Mouse (Mus musculus): Measurements from ENCODE around the gene Clybl. TPM values are rescaled to one million over a fixed set of nuclear protein-coding genes. Genes with fewer than 3 reads are reported as not detected.

Clybl gene
- polyA plus RNA-seq, 1 experiment: 5.4 TPM

DNA sequence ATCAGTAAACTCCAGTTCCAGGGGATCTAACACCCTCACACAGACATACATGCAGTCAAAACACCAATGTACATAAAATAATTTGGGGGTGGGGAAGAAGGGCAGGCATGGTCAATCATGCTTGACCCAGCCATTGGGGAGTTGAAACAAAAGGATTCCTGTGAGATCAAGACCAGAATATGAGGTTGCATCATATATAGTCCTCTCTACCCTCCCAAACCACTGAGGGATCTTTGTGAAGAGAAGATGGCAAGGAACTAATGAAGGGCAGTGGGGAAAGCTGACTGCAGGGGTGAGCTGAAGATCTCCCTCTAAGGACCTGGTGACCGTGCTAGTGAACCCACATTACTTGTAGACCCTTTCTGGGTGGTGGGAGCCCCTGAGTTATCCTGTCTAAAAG lies 20.6 kb upstream of the Clybl start:
- no peak overlapping the region for H3K27ac ChIP-seq (ENCODE audit: control insufficient read depth, insufficient read depth, low read depth, low read length, poor library complexity)
- 81% methylated on average over 1 of the region's 1 CpGs for WGBS
- TF ChIP-seq POLR2A (IDR thresholded peaks at IDR 0.05; ENCODE audit: borderline replicate concordance, control insufficient read depth, low read depth, low read length) (no peak), CTCF (IDR thresholded peaks at IDR 0.05; ENCODE audit: control insufficient read depth, insufficient read depth, low read length) (no peak)

DNA sequence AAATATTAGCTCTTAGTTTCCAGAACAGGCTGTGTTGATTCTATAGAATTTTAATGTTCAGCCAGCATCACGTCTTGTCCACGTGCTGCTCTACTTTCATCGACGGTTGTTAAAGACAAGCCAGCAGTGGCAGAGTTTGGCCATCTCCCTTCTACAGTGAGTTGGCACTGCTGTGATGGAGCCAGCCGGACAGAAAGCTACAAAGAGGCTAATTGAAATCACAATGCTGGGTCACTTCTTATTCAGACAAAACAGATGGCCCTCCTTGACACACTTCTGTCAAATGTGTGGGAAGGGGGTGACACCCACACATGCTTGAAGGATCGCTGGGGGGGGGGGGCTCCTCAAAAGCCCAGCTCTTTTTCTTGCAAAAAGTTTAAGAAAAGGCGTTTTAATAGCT lies 12.6 kb upstream of the Clybl start:
- no peaks in the 10 kb centered on the region for H3K4me1 ChIP-seq (ENCODE audit: control insufficient read depth, insufficient read depth, low read length)
- TF ChIP-seq POLR2A (IDR thresholded peaks at IDR 0.05; ENCODE audit: borderline replicate concordance, control insufficient read depth, low read depth, low read length): no peak
- no peak for TF ChIP-seq CTCF (IDR thresholded peaks at IDR 0.05; ENCODE audit: control insufficient read depth, insufficient read depth, low read length)
- H3K27ac ChIP-seq (ENCODE audit: control insufficient read depth, insufficient read depth, low read depth, low read length, poor library complexity): no peak overlapping the region
- H3K4me3 ChIP-seq (replicated peaks; ENCODE audit: control insufficient read depth, low read depth, low read length): no peak overlapping the region
- WGBS: 88% methylated on average over 7 of the region's 7 CpGs

More for the DNA sequence above, 20.6 kb upstream of the Clybl start:
- no peak overlapping the region for H3K4me3 ChIP-seq (replicated peaks; ENCODE audit: control insufficient read depth, low read depth, low read length)
- peaks cover 1% of the 10 kb centered on the region; the same call in 1 of the 2 replicates for H3K4me1 ChIP-seq (ENCODE audit: control insufficient read depth, insufficient read depth, low read length)

- 78% methylated on average over 7 of the region's 7 CpGs for WGBS
- no peak overlapping the region for H3K4me3 ChIP-seq (replicated peaks; ENCODE audit: control insufficient read depth, low read depth, low read length)
- H3K27ac ChIP-seq (ENCODE audit: control insufficient read depth, insufficient read depth, low read depth, low read length, poor library complexity): no peak overlapping the region
- TF ChIP-seq CTCF (IDR thresholded peaks at IDR 0.05; ENCODE audit: control insufficient read depth, insufficient read depth, low read length) (no peak), POLR2A (IDR thresholded peaks at IDR 0.05; ENCODE audit: borderline replicate concordance, control insufficient read depth, low read depth, low read length) (no peak)
- H3K4me1 ChIP-seq (ENCODE audit: control insufficient read depth, insufficient read depth, low read length): no peaks in the 10 kb centered on the region
Measured at GRCm38 (mm10) chr14:122170202-122170781, 11.2 kb upstream of the Clybl start.

DNA sequence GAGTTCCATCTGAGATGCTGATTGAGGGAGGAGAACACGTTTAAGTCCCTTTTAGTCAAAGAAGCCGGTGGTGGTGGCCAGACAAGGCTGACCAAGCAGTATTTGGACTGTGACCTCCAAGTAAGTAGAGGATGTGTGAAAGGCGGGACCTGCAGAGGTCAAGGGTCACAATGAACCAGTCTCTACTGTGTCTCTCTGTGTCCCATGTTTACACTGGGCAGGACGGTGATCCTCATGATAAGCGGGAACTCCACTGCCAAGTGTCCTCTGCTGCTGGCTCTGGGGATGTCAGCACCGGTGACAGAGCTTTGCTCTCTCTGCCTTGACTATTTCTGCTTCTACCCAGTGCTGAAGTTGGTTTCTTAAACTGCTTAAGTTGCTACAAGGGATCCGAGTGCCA lies 10.5 kb upstream of the Clybl start:
- Histone ChIP-seq H3K4me3 (replicated peaks; ENCODE audit: control insufficient read depth, low read depth, low read length) (no peak overlapping the region), H3K27ac (ENCODE audit: control insufficient read depth, insufficient read depth, low read depth, low read length, poor library complexity) (no peak overlapping the region), H3K4me1 (ENCODE audit: control insufficient read depth, insufficient read depth, low read length) (no peaks in the 10 kb centered on the region)
- WGBS: 83% methylated on average over 7 of the region's 7 CpGs
- no peak for TF ChIP-seq CTCF (IDR thresholded peaks at IDR 0.05; ENCODE audit: control insufficient read depth, insufficient read depth, low read length)

- H3K27ac ChIP-seq (ENCODE audit: control insufficient read depth, insufficient read depth, low read depth, low read length, poor library complexity): no peak overlapping the region
- TF ChIP-seq CTCF (IDR thresholded peaks at IDR 0.05; ENCODE audit: control insufficient read depth, insufficient read depth, low read length) (no peak), POLR2A (IDR thresholded peaks at IDR 0.05; ENCODE audit: borderline replicate concordance, control insufficient read depth, low read depth, low read length) (no peak)
- 75% methylated on average over 14 of the region's 14 CpGs for WGBS
- no peaks in the 10 kb centered on the region; the same call in 1 of the 2 replicates for H3K4me1 ChIP-seq (ENCODE audit: control insufficient read depth, insufficient read depth, low read length)
- no peak overlapping the region for H3K4me3 ChIP-seq (replicated peaks; ENCODE audit: control insufficient read depth, low read depth, low read length)
Measured at GRCm38 (mm10) chr14:122176263-122176798, 5.2 kb upstream of the Clybl start.

GRCm38 (mm10) chr14:122179262-122179661 lies 2.2 kb upstream of the Clybl start:
- no peak overlapping the region for H3K27ac ChIP-seq (ENCODE audit: control insufficient read depth, insufficient read depth, low read depth, low read length, poor library complexity)
- H3K4me1 ChIP-seq (ENCODE audit: control insufficient read depth, insufficient read depth, low read length): no peaks in the 10 kb centered on the region; the same call in 1 of the 2 replicates
- no peak overlapping the region for H3K4me3 ChIP-seq (replicated peaks; ENCODE audit: control insufficient read depth, low read depth, low read length)
- WGBS: 83% methylated on average over 16 of the region's 16 CpGs
- TF ChIP-seq POLR2A (IDR thresholded peaks at IDR 0.05; ENCODE audit: borderline replicate concordance, control insufficient read depth, low read depth, low read length): no peak
- no peak for TF ChIP-seq CTCF (IDR thresholded peaks at IDR 0.05; ENCODE audit: control insufficient read depth, insufficient read depth, low read length)

DNA sequence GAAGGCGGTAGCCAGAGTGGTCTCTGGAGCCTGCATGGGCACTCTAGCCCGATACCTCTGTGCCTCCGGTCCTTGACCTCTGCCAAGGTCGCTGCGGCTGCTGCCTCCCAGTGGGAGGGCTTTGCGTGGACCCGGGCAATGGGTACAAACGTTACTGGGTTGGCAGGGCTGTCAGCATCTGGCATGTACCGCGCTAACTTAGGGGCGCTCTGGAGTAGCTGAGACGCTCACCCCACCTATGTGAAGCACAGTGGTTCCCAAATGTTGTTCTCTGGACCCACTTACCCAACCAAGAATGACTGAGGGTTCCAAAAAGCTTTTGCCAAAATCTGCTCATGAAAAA lies 282 bp downstream of the Clybl start:
- WGBS: under 1% methylated on average over 12 of the region's 12 CpGs
- Histone ChIP-seq H3K4me3 (replicated peaks; ENCODE audit: control insufficient read depth, low read depth, low read length) (peak overlapping the region; percentile 98), H3K27ac (ENCODE audit: control insufficient read depth, insufficient read depth, low read depth, low read length, poor library complexity) (peak overlapping the region; percentile 81), H3K4me1 (ENCODE audit: control insufficient read depth, insufficient read depth, low read length) (no peaks in the 10 kb centered on the region; the same call in 1 of the 2 replicates)
- TF ChIP-seq CTCF (IDR thresholded peaks at IDR 0.05; ENCODE audit: control insufficient read depth, insufficient read depth, low read length) (no peak), POLR2A (IDR thresholded peaks at IDR 0.05; ENCODE audit: borderline replicate concordance, control insufficient read depth, low read depth, low read length) (no peak)

DNA sequence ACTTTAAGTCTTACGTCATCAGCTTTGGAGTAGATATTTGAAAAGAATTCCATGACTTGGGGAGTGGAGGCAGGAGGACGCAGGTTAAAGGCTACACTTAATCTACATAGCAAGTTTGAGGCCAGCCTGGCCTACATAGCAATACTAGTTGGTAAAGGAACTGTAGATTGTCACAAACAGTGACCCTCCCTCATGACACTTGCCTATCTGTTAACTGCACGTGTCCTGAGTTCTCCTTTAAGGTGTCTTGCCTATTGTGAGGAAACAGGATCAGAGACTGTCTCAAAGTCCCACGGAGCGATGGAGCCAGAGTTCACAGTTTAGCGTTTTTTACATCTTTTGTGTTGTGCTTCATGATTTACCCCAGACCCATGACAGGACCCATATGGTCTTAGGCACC lies 716 bp downstream of the Clybl start:
- TF ChIP-seq POLR2A (IDR thresholded peaks at IDR 0.05; ENCODE audit: borderline replicate concordance, control insufficient read depth, low read depth, low read length) (no peak), CTCF (IDR thresholded peaks at IDR 0.05; ENCODE audit: control insufficient read depth, insufficient read depth, low read length) (no peak)
- no peaks in the 10 kb centered on the region; the same call in 1 of the 2 replicates for H3K4me1 ChIP-seq (ENCODE audit: control insufficient read depth, insufficient read depth, low read length)
- no peak overlapping the region for H3K4me3 ChIP-seq (replicated peaks; ENCODE audit: control insufficient read depth, low read depth, low read length)

DNA sequence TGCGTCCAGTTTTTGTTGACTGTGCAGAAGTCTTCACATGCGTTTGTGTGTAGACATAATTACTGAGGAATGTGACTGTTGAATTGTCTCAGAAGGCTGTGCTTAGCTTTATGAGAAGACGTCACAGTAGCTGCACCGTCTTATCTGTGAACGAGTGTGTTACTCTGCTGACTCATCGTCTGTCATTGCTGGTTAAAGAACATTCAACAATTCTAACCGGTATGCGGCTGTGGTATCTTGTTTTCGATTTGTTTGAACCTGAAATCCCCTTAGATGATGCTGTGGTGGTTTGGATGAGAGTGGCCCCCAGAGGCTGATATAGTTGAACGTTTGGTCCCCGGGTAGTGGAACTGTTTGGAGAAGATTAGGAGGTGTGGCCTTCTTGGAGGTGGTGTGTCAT lies 2.5 kb downstream of the Clybl start:
- 60% methylated on average over 11 of the region's 11 CpGs for WGBS
- H3K27ac ChIP-seq (ENCODE audit: control insufficient read depth, insufficient read depth, low read depth, low read length, poor library complexity): no peak overlapping the region
- no peaks in the 10 kb centered on the region; the same call in 1 of the 2 replicates for H3K4me1 ChIP-seq (ENCODE audit: control insufficient read depth, insufficient read depth, low read length)
- TF ChIP-seq POLR2A (IDR thresholded peaks at IDR 0.05; ENCODE audit: borderline replicate concordance, control insufficient read depth, low read depth, low read length) (no peak), CTCF (IDR thresholded peaks at IDR 0.05; ENCODE audit: control insufficient read depth, insufficient read depth, low read length) (no peak)
- H3K4me3 ChIP-seq (replicated peaks; ENCODE audit: control insufficient read depth, low read depth, low read length): peak overlapping the region; percentile 4

More for the DNA sequence above, 716 bp downstream of the Clybl start:
- no peak overlapping the region for H3K27ac ChIP-seq (ENCODE audit: control insufficient read depth, insufficient read depth, low read depth, low read length, poor library complexity)
- 69% methylated on average over 6 of the region's 6 CpGs for WGBS
